Mouse (Mus musculus) lung, postnatal 0 days (tissue): ENCODE measurements at regions not wholly inside any gene's neighbourhood (a gene's known extent, or its start where the extent isn't known, plus 50 kb on each side); places are given as distances from the start of the nearest gene placed in this dataset.

Source experiments
- ATAC-seq: fragments of 200-750 bp; cut with Nextera tagmentation; 2 replicates; pipeline ENCODE4 v1.8.0; 2017; ENCODE audit warnings: moderate library complexity
- DNase-seq: peaks from one replicate; pipeline ENCODE4 v3.0.0-alpha.2; 2016; ENCODE audit warnings: low spot score
- H3K27ac ChIP-seq: fragments of 300-500 bp; sonication (generic); 2 replicates; pipeline ENCODE4 v1.5.1; 2014; ENCODE audit warnings: antibody characterized with exemption, mild to moderate bottlenecking, low read length, mixed read lengths
- H3K27me3 ChIP-seq: fragments of 300-500 bp; sonication (generic); replicated peaks from 2 replicates; pipeline ENCODE4 v1.6.1; 2014; ENCODE audit warnings: low read length, mixed read lengths; ENCODE audit not compliant: insufficient read depth
- H3K36me3 ChIP-seq: fragments of 300-500 bp; sonication (generic); 2 replicates; pipeline ENCODE4 v1.6.1; 2014; ENCODE audit warnings: low read length, mixed read lengths; ENCODE audit not compliant: insufficient read depth
- H3K4me1 ChIP-seq: fragments of 300-500 bp; sonication (generic); 2 replicates; pipeline ENCODE4 v1.6.1; 2014; ENCODE audit warnings: antibody characterized with exemption, low read depth, low read length, mixed read lengths; ENCODE audit not compliant: insufficient read depth
- H3K4me2 ChIP-seq: fragments of 300-500 bp; sonication (generic); replicated peaks from 2 replicates; pipeline ENCODE4 v1.6.1; 2014; ENCODE audit warnings: low read depth, mild to moderate bottlenecking, low read length, moderate library complexity, mixed read lengths
- H3K4me3 ChIP-seq: fragments of 300-500 bp; sonication (generic); 2 replicates; pipeline ENCODE4 v1.5.1; 2014; ENCODE audit warnings: low read depth, low read length
- H3K9ac ChIP-seq: fragments of 300-500 bp; sonication (generic); replicated peaks from 2 replicates; pipeline ENCODE4 v1.6.1; 2014; ENCODE audit warnings: low read depth, mild to moderate bottlenecking
- H3K9me3 ChIP-seq: fragments of 300-500 bp; sonication (generic); 2 replicates; pipeline ENCODE4 v1.6.1; 2016; ENCODE audit warnings: low read length, mixed read lengths
- CTCF ChIP-seq: IDR thresholded peaks from 2 replicates; pipeline ENCODE4 v1.5.1; 2016; ENCODE audit warnings: antibody characterized with exemption, mild to moderate bottlenecking
- EP300 ChIP-seq: IDR thresholded peaks from 2 replicates; pipeline ENCODE4 v1.6.1; 2016; ENCODE audit warnings: antibody characterized with exemption, mild to moderate bottlenecking, control low read depth
- WGBS: fragments of 180-500 bp; shearing (Covaris S2); extraction: QIAGEN DNeasy Blood & Tissue Kit; methylation state at CpG from one replicate; pipeline ENCODE4 v1.1.7; 2014; 5-methylcytosine and 5-hydroxymethylcytosine counted together

GRCm38 (mm10) chr6:89064977-89065580, 163.0 kb downstream of the Tpra1 start:
- Histone ChIP-seq H3K4me3 (no peak overlapping the region), H3K9me3 (no peaks in the 10 kb centered on the region), H3K27me3 (no peaks in the 10 kb centered on the region), H3K27ac (no peak overlapping the region), H3K9ac (no peak overlapping the region), H3K4me1 (no peaks in the 10 kb centered on the region), H3K36me3 (no peaks in the 10 kb centered on the region), H3K4me2 (no peak overlapping the region)
- WGBS: 78% methylated on average over 7 of the region's 7 CpGs
- no peak for ATAC-seq
- TF ChIP-seq EP300 (no peak), CTCF (no peak)
- no peak for DNase-seq

GRCm38 (mm10) chr6:89066588-89066987, 164.5 kb downstream of the Tpra1 start:
- Histone ChIP-seq H3K9ac (no peak overlapping the region), H3K4me1 (no peaks in the 10 kb centered on the region), H3K9me3 (no peaks in the 10 kb centered on the region), H3K4me3 (no peak overlapping the region), H3K4me2 (no peak overlapping the region), H3K27ac (no peak overlapping the region), H3K36me3 (no peaks in the 10 kb centered on the region), H3K27me3 (no peaks in the 10 kb centered on the region)
- WGBS: 65% methylated on average over 5 of the region's 5 CpGs
- TF ChIP-seq CTCF (no peak), EP300 (no peak)
- no peak for ATAC-seq
- DNase-seq: no peak

GRCm38 (mm10) chr6:89068286-89068685, 166.2 kb downstream of the Tpra1 start:
- no peaks in the 10 kb centered on the region for H3K27me3 ChIP-seq
- H3K4me1 ChIP-seq: no peaks in the 10 kb centered on the region
- TF ChIP-seq CTCF (no peak), EP300 (no peak)
- H3K4me3 ChIP-seq: no peak overlapping the region
- ATAC-seq (no peak), DNase-seq (no peak)
- no peaks in the 10 kb centered on the region for H3K36me3 ChIP-seq
- no peak overlapping the region for H3K9ac ChIP-seq
- WGBS: 94% methylated on average over 5 of the region's 5 CpGs
- H3K9me3 ChIP-seq: no peaks in the 10 kb centered on the region
- H3K4me2 ChIP-seq: no peak overlapping the region
- no peak overlapping the region for H3K27ac ChIP-seq

- DNase-seq (no peak), ATAC-seq (no peak)
- Histone ChIP-seq H3K27me3 (no peaks in the 10 kb centered on the region), H3K4me1 (no peaks in the 10 kb centered on the region), H3K4me3 (no peak overlapping the region), H3K9me3 (no peaks in the 10 kb centered on the region), H3K36me3 (no peaks in the 10 kb centered on the region), H3K27ac (no peak overlapping the region), H3K9ac (no peak overlapping the region), H3K4me2 (no peak overlapping the region)
- TF ChIP-seq EP300: no peak
- TF ChIP-seq CTCF: no peak
- WGBS: 79% methylated on average over 5 of the region's 5 CpGs
Measured at GRCm38 (mm10) chr6:89069108-89069507, 167.1 kb downstream of the Tpra1 start.

GRCm38 (mm10) chr6:89070011-89070410, 168.0 kb downstream of the Tpra1 start:
- no peaks in the 10 kb centered on the region for H3K27me3 ChIP-seq
- DNase-seq (peak; percentile 65), ATAC-seq (peak; percentile 62)
- no peaks in the 10 kb centered on the region for H3K36me3 ChIP-seq
- no peak overlapping the region for H3K4me2 ChIP-seq
- H3K4me1 ChIP-seq: no peaks in the 10 kb centered on the region
- no peak overlapping the region for H3K4me3 ChIP-seq
- no peak overlapping the region for H3K27ac ChIP-seq
- TF ChIP-seq CTCF (no peak), EP300 (no peak)
- WGBS: 18% methylated on average over 3 of the region's 3 CpGs
- no peaks in the 10 kb centered on the region for H3K9me3 ChIP-seq
- no peak overlapping the region for H3K9ac ChIP-seq

- ATAC-seq: no peak
- 28% methylated on average over 2 of the region's 2 CpGs for WGBS
- no peak overlapping the region for H3K9ac ChIP-seq
Measured at GRCm38 (mm10) chr6:89071766-89072165, 169.7 kb downstream of the Tpra1 start.

GRCm38 (mm10) chr6:89072569-89072968, 170.5 kb downstream of the Tpra1 start:
- ATAC-seq: no peak
- DNase-seq: no peak
- Histone ChIP-seq H3K4me3 (no peak overlapping the region), H3K27ac (no peak overlapping the region), H3K27me3 (no peaks in the 10 kb centered on the region), H3K36me3 (no peaks in the 10 kb centered on the region), H3K4me2 (no peak overlapping the region), H3K9me3 (no peaks in the 10 kb centered on the region), H3K9ac (no peak overlapping the region), H3K4me1 (no peaks in the 10 kb centered on the region)
- TF ChIP-seq EP300 (no peak), CTCF (no peak)
- 50% methylated on average over 2 of the region's 2 CpGs for WGBS

More at GRCm38 (mm10) chr6:89071766-89072165, 169.7 kb downstream of the Tpra1 start:
- TF ChIP-seq CTCF (no peak), EP300 (no peak)
- DNase-seq: no peak
- no peaks in the 10 kb centered on the region for H3K9me3 ChIP-seq
- H3K4me2 ChIP-seq: no peak overlapping the region
- no peaks in the 10 kb centered on the region for H3K4me1 ChIP-seq
- no peaks in the 10 kb centered on the region for H3K36me3 ChIP-seq
- no peak overlapping the region for H3K27ac ChIP-seq
- H3K4me3 ChIP-seq: no peak overlapping the region
- no peaks in the 10 kb centered on the region for H3K27me3 ChIP-seq
